Mouse (Mus musculus): Measurements from ENCODE around the gene Magi1. TPM values are rescaled to one million over a fixed set of nuclear protein-coding genes. Genes with fewer than 3 reads are reported as not detected.

The Magi1 gene
- total and polyA plus RNA-seq, 3 experiments: not detected

GRCm38 (mm10) chr6:94121488-94121887 is 162.2 kb downstream of the Magi1 start:
- peaks cover 71% of the 10 kb centered on the region for H3K9me3 ChIP-seq (replicated peaks; ENCODE audit: low read length)
- H3K4me2 ChIP-seq (ENCODE audit: insufficient read depth, low read depth, poor library complexity, severe bottlenecking): no peak overlapping the region
- no peaks in the 10 kb centered on the region for H3K36me3 ChIP-seq (replicated peaks in 1 of 2; ENCODE audit: control insufficient read depth in 1 of 2, insufficient read depth in 1 of 2, low read length in 1 of 2)
- no peak overlapping the region for H3K9ac ChIP-seq (ENCODE audit: insufficient read depth, low read depth)
- H3K79me2 ChIP-seq (replicated peaks; ENCODE audit: control insufficient read depth, extremely low read depth, insufficient read depth, poor library complexity, severe bottlenecking): no peaks in the 10 kb centered on the region
- DNase-seq (ENCODE audit: extremely low read depth): no peak
- in situ Hi-C loops (cut with MboI; ENCODE audit: low pct_ligation_motif_present, low pct_unique_long_range_greater_than_20kb, low sequenced_read_pairs): no loop called here
- H3K4me3 ChIP-seq (replicated peaks in 1 of 3; ENCODE audit: low read depth in 2 of 3, low read length in 2 of 3, poor library complexity in 1 of 3): no peak overlapping the region
- H3K27ac ChIP-seq (ENCODE audit: insufficient read depth, low read depth): no peak overlapping the region
- TF ChIP-seq TCF12 (IDR thresholded peaks at IDR 0.05; ENCODE audit: low read depth, low read length): no peak
- no peak for TF ChIP-seq HCFC1 (IDR thresholded peaks at IDR 0.05; ENCODE audit: low read depth, low read length)
- TF ChIP-seq MAZ (IDR thresholded peaks at IDR 0.05; ENCODE audit: low read depth, low read length): no peak
- no peak for TF ChIP-seq MAX (IDR thresholded peaks at IDR 0.05; ENCODE audit: low read length)
- no peaks in the 10 kb centered on the region for H3K4me1 ChIP-seq (ENCODE audit: control insufficient read depth in 1 of 2, insufficient read depth in 2 of 2)
- H3K27me3 ChIP-seq (replicated peaks): no peaks in the 10 kb centered on the region
- dilution Hi-C loops (cut with MboI; ENCODE audit: extremely low pct_ligation_motif_present, extremely low pct_unique_long_range_greater_than_20kb, low sequenced_read_pairs): no loop called here

GRCm38 (mm10) chr6:94116434-94117432 is 167.0 kb downstream of the Magi1 start:
- Histone ChIP-seq H3K9me3 (replicated peaks; ENCODE audit: low read length) (peaks cover 78% of the 10 kb centered on the region), H3K36me3 (replicated peaks in 1 of 2; ENCODE audit: control insufficient read depth in 1 of 2, insufficient read depth in 1 of 2, low read length in 1 of 2) (no peaks in the 10 kb centered on the region), H3K79me2 (replicated peaks; ENCODE audit: control insufficient read depth, extremely low read depth, insufficient read depth, poor library complexity, severe bottlenecking) (no peaks in the 10 kb centered on the region), H3K27me3 (replicated peaks) (no peaks in the 10 kb centered on the region), H3K4me1 (ENCODE audit: control insufficient read depth in 1 of 2, insufficient read depth in 2 of 2) (no peaks in the 10 kb centered on the region), H3K27ac (ENCODE audit: insufficient read depth, low read depth) (no peak overlapping the region), H3K4me2 (ENCODE audit: insufficient read depth, low read depth, poor library complexity, severe bottlenecking) (no peak overlapping the region), H3K9ac (ENCODE audit: insufficient read depth, low read depth) (no peak overlapping the region), H3K4me3 (replicated peaks in 1 of 3; ENCODE audit: low read depth in 2 of 3, low read length in 2 of 3, poor library complexity in 1 of 3) (no peak overlapping the region)
- in situ Hi-C loops (cut with MboI; ENCODE audit: low pct_ligation_motif_present, low pct_unique_long_range_greater_than_20kb, low sequenced_read_pairs) (no loop called here), dilution Hi-C loops (cut with MboI; ENCODE audit: extremely low pct_ligation_motif_present, extremely low pct_unique_long_range_greater_than_20kb, low sequenced_read_pairs) (no loop called here)
- TF ChIP-seq JUND (conservative IDR thresholded peaks at IDR 0.05; ENCODE audit: low read depth, low read length): no peak
- TF ChIP-seq MAX (IDR thresholded peaks at IDR 0.05; ENCODE audit: low read length): no peak
- no peak for TF ChIP-seq TBP (conservative IDR thresholded peaks at IDR 0.05; ENCODE audit: low read depth, low read length)
- no peak for TF ChIP-seq HCFC1 (IDR thresholded peaks at IDR 0.05; ENCODE audit: low read depth, low read length)
- no peak for TF ChIP-seq USF2 (conservative IDR thresholded peaks at IDR 0.05; ENCODE audit: low read depth, low read length)
- TF ChIP-seq ZMIZ1 (IDR thresholded peaks at IDR 0.05; ENCODE audit: low read depth, low read length): no peak
- no peak for TF ChIP-seq MXI1 (IDR thresholded peaks at IDR 0.05; ENCODE audit: low read depth, low read length)
- TF ChIP-seq IRF4 (IDR thresholded peaks at IDR 0.05; ENCODE audit: low read depth, low read length): no peak
- TF ChIP-seq CHD1 (IDR thresholded peaks at IDR 0.05; ENCODE audit: low read depth, low read length): no peak
- no peak for TF ChIP-seq POLR2A (IDR thresholded peaks at IDR 0.05; ENCODE audit: low read depth, low read length)
- no peak for TF ChIP-seq SMC3 (IDR thresholded peaks at IDR 0.05; ENCODE audit: low read depth, low read length)
- no peak for TF ChIP-seq ZC3H11A (IDR thresholded peaks at IDR 0.05; ENCODE audit: low read depth, low read length)
- TF ChIP-seq RAD21 (IDR thresholded peaks at IDR 0.05; ENCODE audit: low read depth, low read length): no peak
- no peak for TF ChIP-seq MAZ (IDR thresholded peaks at IDR 0.05; ENCODE audit: low read depth, low read length)
- TF ChIP-seq ETS1 (conservative IDR thresholded peaks at IDR 0.05; ENCODE audit: low read depth, low read length): no peak
- no peak for TF ChIP-seq MAFK (IDR thresholded peaks at IDR 0.05; ENCODE audit: insufficient replicate concordance, low read length)
- TF ChIP-seq NRF1 (IDR thresholded peaks at IDR 0.05; ENCODE audit: low read depth, low read length): no peak
- DNase-seq (ENCODE audit: extremely low read depth): no peak

All from CH12.LX (cell line).